Mouse (Mus musculus): ENCODE measurements around the gene Smim5. TPM values are rescaled to one million over a fixed set of nuclear protein-coding genes. Genes with fewer than 3 reads are reported as not detected.

Smim5 gene
- total RNA-seq, 1 experiment from 2014 or later: 0.73 TPM

DNA sequence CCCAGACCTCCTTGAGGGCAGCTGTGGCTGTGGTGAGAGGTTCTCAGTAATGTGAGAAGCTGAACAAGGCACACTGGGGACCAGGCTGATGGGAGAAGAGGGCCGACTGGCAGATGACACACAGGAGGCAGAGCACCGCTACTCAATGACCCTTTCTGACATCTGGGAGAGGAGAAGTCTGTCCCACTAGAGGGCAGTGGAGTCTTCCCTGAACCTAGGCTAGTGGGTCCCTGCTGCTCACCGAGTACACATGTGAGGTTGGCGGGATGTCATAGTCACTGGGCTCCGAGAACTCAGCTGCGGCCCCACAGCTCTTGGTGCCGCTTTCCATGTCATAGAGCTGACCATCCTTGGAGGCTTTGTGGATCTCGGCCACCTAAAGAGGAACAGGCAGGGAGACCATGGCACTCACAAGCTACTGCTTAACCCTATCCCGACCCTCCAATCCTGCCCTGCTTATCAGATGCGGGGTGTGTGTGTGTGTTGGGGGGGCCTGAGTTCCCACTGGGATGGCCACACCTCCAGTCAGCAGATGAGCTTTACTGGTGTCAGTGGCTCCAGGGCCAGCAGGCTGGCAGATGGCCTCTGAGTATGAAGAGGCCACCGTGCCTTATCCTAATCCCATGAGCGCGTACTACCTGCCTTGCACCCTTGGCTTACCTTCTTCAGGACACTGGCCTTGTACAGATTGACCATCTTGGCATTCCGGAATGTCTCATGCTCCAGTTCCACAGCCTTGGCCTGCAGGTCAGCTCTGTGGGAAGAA lies 4.8 kb upstream of the Smim5 start:
- no peak for DNase-seq

DNA sequence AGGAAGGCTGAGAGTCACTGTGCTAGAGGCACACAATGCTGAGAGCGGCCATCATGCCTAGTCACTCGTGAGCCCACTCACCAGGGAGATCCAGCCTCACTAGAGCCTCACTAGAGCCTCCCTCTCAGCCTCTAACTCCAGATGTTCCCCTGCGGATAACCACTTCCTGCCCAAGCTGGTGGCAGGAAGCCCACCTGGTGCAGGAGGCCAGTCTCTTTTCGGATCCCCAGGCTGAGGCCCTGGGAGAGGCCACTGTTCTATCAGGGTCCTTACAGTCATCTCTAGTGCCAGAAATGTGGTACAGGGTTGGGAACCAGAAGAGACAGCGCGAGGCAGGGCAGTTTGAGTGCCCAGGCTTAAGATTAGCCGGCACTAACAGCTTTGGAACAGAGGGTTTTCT lies 1.3 kb upstream of the Smim5 start:
- no peak for DNase-seq

DNA sequence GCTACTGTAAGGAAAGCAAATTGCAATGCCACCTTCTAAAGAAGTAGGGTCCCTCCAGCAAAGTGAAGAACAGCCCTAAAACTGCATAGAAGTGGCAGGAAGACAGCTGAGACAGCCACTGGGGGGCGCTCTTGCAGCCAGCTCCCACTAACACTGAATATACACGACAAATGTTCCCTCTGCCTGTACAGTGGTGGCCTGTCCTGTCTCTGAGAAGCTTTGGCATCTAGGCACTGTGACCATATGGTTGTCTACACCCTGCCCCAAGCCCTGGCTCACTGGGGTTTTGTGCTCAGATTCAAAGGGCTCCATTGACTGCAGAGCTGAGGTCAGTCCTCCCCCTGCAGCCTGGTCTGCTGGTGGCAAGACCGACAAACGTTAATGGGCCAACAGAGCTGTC lies 880 bp upstream of the Smim5 start:
- DNase-seq: peak; percentile 34

DNA sequence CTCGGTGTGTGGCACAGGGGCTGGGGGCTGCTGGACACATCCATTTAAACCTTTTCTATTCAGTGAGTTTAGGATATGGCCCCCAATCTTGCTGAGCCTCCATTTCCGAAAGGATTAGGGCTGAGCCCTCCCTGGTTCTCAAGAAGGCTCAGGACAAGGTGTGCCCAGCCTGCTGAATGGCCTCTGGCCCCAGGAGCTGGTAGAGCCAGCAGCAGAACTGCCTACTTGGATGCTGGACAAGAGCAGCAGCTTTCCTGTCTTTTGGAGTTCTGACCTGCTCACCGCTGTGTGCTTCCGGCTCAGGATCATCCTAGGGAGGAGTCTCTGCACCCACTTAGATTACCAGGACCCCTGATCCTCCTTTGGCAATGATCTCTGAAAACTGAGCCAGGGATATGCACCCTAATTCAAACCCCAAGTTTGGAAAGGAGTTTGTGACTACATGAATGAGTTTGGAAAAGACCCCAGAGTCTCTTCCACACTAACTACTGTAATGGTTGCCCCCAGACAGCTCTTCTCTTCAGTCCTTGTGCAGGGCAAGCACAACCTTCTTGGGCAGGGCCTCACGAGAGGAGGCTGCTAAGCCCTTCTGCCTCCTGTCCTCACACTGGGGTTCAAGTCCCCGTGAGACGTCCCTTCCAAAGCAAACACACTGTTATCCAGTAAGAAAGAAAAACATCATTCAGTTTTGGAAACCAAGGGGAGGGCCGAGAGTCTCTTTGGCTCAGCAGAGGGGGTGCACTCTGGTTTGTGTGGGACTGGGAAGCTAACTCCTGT lies 983 bp downstream of the Smim5 start:
- DNase-seq: no peak

DNA sequence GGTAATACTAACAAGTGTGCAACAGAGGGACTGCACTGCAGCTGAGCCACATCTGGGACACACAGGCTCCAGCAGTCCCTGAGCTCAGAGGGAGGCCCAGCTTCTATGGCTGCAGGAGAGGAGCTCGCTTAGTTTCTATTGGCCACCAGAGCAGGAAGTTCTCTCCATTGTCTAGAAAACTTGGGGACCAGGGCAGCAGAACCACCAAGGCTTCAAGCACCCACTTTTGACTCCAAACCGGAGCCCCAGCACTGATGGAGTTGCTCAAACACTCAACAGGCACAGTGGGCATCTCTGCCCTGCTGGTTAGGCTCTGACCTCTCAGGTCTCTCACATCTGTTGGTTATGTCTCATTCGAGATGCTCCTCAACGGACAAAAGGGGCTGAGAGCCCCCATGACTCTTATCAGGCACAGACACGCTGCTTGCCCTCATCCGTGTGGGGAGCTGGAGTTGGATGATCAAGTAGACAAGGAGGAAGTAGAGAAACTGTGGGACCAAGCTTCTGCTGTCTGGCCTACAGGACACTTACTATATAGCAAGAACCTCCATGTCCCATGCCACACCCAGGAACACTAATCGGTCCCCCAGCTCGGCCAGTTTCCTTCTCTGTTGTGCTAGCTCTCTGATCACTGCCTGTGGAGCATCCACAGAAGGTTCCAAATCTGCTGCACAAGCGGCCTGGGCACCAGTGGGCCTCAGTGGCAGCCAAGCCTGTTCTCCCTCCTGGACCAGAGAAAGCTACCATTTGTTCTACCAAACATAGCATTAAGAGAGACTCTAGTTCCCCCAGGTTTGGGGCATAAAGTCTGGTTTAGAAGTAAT lies 1.8 kb downstream of the Smim5 start:
- DNase-seq: no peak

DNA sequence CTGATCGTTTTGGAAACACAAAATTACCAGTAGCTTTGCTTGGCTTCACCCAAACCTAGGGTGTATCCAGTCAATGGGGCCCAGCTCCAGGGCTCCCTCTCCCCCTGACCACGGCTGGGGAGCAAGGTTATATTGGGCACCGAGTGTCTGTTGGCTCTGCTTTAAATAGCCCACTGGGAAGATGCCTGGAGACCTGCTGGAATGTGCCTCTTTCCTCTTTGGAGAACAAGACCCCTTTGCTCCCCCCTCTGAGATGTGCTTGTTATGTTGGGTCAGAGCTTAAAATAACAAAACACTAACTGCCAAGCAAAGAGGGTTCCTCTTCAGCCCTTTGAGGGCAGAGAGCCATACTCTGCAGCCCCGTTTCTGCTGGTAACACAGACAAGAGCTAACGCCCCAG lies 2.4 kb downstream of the Smim5 start:
- DNase-seq: no peak

DNA sequence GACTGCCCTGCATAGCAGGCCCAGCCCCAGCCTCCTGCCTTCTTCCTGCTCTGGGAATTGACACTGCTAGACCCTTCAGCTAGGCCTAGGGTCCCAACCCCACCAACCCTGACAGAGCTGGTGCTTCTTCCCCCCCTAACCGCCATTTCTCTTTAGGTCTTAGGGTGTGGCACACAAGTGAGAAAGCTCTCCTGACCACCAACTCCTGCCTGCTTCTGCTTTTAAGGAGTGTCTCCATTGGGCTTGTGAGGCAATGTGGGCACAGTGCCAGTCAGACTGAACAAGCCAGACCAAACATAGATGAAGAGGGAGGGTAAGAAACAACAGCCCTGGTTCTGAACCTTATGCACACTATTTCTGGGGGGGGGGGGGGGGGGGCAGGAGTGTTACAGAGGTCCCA lies 3.1 kb downstream of the Smim5 start:
- peak; percentile 30 for DNase-seq

DNA sequence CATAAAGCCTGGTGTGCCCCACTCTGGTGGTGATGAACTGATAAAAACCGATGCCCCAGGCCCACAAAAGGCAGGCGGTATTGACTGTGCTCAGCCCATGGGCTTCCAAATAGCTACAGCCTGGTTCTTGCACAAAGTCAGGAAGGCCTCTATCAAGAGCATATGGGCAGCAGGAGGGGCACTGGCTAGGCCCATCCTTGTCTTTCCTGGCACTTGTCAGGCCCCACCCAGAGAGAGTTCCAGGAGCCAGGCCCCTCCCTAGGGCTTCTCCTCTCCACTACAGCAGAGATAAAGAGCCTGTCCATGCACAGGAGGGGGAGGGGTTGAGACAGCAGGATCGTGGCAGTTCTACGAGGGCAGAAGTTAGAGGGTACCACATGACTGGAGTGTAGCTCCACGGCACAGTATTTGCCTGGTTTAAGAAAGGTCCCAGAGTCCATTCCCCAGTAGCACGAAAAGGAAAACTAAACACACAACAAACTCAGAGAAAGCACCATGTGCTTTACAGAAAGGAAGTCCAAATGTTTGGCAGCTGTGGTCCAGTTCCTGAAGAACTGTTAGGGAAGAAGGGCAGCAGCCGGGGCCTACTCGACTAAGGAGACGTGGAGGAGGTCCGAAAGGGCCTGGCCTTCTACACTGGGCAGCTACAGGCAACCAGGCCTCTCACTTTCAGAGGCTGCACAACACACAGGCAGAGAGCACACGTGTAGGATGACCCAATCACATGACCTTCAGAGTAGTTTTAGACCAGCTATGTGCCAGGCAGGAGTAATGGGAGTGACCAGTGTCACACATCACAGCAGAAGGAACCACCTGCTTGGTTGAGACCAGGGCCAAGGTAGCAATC lies 3.8 kb downstream of the Smim5 start:
- no peak for DNase-seq

DNA sequence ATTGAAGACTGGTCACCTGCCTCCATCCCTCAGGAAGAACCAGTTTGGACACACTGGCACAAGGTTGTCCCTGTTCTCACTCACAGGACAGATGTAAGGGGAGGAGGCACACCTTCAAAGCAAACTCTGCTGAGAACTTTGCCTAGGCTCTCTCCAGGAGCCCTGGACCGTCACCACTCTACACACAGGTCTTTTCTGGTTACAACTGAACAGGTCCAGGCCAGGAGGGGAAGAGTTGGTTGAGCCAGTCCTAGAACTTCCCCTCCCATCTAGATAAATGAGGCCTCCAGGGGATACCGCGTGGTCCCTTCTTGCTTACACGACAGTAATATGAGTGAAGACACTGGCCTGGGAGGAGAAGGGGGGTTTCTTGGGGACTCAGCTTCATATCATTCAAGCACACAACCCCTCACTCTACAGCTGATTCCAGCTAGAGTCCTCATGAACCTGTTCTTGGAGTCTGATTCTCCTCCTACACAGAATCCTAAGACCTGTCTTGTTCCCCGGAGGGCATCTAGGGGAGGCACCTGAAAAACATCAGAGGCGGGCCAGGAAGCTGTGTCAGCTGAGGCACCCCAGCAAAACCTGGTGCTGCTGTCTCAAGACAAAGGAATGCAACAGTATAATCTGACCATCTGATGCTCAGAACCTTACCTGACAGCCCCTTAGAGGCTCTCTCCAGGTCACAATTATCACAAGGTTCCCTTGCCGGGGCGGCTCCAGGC lies 4.6 kb downstream of the Smim5 start:
- DNase-seq: no peak

DNA sequence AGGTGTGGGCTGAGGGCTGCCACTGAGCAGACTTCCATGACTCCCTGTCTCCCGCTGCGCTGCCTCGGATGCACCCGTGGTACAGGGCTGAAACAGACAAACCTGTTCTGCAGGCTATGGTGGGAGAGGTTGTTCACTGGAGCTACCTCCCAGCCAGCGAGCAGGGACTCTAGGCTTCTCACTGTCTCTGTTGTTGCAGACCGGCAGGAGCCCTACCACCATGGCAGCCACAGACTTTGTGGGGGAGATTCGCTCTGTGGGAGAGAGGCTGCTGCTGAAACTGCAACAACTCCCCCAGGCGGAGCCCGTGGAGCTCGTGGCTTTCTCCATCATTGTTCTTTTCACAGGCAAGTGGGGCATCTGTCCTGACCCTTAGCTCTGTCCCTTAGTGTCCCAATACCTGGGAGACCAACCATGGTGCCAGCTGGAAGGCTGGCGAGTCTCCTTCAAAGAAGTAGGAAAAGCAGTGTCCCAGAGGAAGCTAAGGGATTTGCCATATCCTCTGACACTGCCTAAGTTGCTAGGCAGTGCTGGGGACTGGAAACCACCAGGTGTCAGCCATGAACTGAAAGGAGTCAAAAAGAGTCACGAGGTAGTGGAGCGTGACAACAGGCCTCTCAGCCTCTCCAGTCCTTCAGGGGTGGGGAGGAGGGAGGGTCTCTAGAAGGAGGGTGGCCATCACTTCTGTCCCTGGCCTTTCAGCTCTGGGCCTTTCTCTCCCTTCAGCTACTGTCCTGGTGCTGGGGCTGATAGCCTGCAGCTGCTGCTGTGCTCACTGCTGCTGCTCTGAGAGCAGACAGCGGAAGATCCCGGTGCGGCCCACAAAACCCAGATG lies 5.4 kb downstream of the Smim5 start:
- DNase-seq: no peak

DNA sequence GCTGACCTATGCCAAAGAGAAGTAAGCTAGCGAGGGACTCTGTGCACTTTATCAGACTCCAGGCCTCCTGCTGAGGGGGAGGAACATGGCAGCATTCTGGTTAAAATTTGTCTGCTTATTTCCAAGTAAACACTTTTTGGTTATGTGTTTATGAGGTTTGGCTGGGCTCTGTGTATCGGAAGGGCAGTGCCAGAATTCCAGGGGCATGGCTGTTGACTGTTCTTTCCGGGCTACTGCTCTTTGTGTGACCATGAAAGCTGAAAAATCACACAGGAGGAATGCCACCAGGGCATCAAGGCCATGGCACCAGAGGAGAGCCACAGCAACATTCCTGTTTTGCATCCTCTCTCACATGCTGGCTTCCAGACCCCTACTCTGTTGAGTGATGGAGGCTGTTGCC lies 6.3 kb downstream of the Smim5 start:
- no peak for DNase-seq

DNA sequence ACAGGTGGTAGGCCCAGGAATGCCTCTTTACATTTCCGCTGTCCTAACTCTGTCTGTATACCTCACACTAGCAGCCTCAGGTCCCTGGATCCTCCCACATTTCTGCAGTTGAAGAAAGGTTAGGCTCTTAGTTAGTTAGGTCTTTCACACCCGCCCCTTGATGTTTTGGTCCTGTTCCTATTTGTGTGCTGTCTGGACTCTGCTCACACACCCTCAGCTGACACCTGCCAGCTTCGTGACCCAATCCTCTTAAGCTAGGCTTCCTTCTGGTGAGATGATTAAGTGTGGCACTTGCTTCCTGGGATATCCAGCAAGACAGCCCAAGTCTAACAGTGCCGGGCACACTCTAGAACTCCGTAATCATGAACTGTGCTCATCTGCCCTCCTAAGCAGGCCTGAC lies 6.8 kb downstream of the Smim5 start:
- DNase-seq: no peak

DNA sequence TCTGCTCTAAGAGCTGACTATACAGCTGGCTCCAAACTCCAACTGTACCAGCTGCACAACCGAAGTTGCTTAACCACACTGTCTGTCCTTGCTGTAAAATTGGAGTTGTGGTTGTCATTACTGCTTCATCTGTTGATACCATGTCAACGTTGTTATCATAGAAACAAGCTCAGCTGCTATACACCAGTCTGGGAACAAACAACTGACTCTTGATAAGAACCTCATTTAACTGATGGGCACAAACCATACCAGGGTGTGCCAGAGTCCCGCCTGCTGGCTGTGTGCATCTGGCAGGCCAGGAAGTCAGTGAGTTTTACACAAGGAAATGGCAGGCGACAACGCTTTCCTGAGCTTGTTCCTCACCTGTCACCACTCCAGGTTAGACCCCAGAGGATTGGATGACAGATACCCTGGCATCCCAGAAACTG lies 11.4 kb downstream of the Smim5 start:
- no peak for DNase-seq

DNA sequence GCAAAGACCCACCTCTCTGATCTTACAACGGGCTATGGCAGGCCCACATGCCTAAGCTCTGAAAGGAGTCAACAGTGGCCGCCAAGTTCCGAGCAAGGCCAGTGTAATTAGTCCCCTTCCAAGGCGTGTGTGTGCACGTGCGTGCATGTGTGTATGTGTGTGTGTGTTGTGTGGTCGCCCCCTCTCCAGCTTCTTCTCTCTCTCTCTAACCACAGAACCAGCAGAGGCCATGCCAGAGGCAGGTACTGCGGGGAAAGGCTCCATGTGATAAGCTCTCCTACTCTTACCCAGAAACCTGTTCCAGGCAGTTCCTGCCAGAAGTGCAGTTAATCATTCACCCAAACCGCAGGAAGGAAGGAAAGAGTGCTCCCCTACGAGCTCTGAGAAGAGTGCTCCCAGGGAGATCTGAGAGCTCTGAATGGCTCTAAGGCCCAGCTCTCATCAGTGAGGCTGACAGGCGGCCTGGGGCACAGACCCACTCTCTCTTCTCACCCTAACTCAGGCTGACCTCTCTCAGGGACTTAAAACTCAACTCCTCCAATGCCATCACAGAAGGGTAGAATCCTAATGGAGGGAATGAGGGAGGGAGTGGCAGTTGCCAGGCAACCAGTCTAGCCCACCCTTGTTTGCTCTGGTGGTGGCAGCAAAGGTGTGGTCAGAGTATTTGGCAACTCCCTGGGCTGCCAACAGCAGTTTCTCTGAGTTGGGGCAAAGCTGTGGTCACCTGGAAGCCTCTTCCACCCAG lies 12.0 kb downstream of the Smim5 start, which contains the start of gene Smim6:
Smim6 (plus strand) TSS at position 386 of the 745 bp plus-strand sequence.
- no peak for DNase-seq

DNA sequence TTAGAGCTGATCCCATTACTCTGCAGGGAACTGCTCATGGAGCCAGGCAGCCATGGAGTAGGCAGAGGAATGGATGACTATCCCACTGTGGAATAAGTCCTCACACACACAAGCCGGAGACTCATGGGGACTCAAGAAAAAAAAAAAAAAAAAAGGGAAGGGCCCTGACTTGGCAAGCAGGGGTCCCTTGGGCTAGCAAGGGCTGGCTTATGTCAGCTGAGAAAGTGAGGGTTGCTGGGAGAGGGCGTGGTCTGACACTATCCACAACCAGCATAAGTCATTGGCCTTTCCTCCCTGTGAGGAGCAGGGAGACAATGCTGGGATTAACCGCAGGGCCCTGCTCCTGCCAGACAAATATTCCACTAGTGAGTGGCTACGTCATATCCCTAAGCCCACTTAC lies 16.8 kb downstream of the Smim5 start:
- DNase-seq: no peak

DNA sequence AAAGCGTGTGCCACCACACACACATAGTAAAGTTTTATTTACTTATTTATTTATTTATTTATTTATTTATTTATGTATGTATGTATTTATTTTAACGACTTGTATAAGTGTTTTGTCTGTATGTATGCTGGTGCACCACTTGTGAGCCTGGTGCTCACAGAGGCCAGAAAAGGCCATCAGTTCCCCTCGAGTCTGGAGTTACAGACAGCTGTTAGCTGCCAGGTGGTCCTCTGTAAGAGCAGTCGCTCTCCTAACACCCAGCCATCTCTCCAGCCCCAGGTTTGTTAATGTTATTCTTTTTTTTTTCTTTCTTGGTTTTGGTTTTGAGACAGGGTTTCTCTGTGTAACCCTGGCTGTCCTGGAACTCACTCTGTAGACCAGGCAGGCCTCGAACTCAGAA lies 18.9 kb downstream of the Smim5 start:
- no peak for DNase-seq

DNA sequence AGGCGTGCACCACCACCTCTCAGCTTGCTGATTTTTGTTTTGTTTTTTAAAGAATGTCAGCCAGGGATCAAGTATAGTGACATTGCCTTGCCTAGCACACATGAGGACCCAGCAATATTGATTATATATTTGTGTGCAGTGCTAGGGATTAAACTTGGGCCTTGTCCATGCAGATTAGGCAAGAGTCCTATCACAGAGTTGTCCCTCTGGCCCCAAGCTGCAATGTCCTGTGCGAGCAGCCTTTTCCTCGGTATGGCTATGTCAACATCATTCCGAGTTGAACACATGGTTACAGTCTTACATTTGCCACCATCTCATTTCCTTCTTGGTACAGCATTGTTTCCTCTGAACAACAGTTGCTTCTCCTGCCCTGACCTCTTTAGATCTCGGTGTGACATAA lies 19.3 kb downstream of the Smim5 start:
- DNase-seq: no peak

DNA sequence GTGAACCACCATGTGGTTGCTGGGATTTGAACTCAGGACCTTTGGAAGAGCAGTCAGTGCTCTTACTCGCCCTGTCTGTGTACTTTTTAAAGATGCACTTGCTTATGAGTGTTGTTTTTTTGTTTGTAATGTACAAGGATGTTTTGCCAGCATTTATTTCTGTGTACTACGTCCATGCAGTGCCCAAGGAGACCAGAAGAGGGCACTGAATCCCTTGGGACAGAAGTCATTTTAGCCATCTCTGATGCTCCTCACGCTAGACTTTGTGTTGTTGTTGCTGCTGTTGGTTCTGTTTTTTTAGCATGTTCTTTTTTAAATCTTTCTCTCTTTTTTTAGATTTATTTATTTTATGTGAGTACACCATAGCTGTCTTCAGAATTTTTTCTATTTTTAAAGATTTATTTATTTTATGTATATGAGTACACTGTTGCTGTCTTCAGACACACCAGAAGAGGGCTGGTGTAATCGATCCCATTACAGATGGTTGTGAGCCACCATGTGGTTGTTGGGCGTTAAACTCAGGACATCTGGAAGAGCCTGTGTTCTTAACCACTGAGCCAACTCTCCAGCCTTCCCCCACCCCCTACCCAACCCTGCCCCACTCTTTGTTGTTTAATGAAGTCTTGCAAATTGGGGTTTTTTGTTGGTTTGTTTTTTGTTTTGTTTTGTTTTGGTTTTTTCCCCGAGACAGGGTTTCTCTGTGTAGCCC lies 20.5 kb downstream of the Smim5 start:
- peak; percentile 55 for DNase-seq

DNA sequence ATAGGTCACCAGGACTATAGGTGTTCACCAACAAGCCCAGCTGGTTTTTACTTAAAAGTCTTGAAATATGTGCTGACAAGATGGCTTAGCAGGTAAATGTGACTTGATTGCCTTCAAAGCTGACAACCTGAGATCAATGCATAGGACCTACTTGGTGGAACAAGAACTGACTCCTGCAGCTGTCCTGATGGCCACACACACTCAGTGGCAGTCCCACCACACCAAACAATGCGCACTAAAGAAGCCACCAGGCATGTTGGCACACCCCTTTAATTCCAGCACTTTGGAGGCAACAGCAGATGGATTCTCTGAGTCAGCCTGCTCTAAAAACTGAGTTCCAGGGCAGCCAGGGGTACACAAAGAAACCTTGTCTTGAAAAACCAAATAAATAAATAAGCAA lies 22.2 kb downstream of the Smim5 start:
- DNase-seq: no peak

All from adrenal gland, postnatal 25 days (tissue).